Mouse (Mus musculus): Measurements from ENCODE around the gene Sptbn2. TPM values are rescaled to one million over a fixed set of nuclear protein-coding genes. Genes with fewer than 3 reads are reported as not detected.

Sptbn2 gene
- polyA plus RNA-seq, 1 experiment from 2014 or later: 21.7 TPM

DNA sequence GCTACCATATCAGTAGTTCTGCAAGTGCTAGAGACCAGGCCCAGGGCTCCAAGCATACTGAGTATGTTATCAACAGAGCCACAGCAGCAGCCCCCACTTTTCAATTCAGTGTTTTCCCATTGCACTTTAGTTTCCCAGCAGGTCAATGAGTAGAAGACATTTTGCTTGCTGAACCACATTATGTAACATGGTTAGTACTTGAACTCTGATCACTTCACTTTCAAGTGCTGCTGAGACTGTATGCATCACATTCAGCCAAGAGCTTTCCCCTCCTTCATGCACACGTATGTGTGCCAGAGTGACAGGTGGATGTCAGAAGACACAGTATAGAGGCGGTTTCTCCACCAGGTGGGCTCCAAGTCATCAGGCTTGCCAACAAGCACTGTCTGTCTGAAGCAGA, 71.9 kb downstream of the Sptbn2 start:
- H3K4me2 ChIP-seq (ENCODE audit: low read length): no peak overlapping the region
- H3K27ac ChIP-seq (ENCODE audit: low read depth, low read length): no peak overlapping the region
- peaks cover 13% of the 10 kb centered on the region for H3K4me1 ChIP-seq (ENCODE audit: control insufficient read depth, insufficient read depth, low read depth, low read length)
- 84% methylated on average over 2 of the region's 2 CpGs for WGBS
- no peaks in the 10 kb centered on the region for H3K9me3 ChIP-seq (ENCODE audit: control insufficient read depth, low read length)
- H3K27me3 ChIP-seq (replicated peaks; ENCODE audit: control insufficient read depth, insufficient read depth, low read length): no peaks in the 10 kb centered on the region
- no peak for ATAC-seq
- no peak overlapping the region for H3K4me3 ChIP-seq (ENCODE audit: low read length)
- H3K36me3 ChIP-seq (ENCODE audit: control insufficient read depth, insufficient read depth, low read length): peaks cover 29% of the 10 kb centered on the region
- no peak overlapping the region for H3K9ac ChIP-seq (ENCODE audit: low read depth, low read length)

DNA sequence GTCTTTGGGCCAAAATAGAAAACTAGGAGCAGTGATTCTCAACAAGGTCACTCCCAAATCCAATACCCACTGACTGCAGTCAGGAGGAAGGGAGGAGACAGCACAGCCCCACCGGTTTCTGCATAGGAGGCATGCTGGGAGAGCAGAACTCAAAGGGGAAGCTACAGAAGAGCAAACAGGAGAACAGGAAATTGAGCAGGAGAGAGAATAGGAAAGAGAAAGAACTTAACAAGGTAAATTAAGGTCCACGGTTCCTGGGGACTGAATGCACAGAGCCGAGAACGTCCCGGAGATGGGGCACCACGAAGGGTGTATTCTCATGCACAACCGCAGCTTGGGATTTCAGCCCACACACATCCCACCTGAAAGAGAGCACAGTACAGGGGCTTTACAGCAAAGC, 74.2 kb downstream of the Sptbn2 start:
- no peaks in the 10 kb centered on the region for H3K27me3 ChIP-seq (replicated peaks; ENCODE audit: control insufficient read depth, insufficient read depth, low read length)
- H3K4me3 ChIP-seq (ENCODE audit: low read length): no peak overlapping the region
- H3K27ac ChIP-seq (ENCODE audit: low read depth, low read length): no peak overlapping the region
- H3K9ac ChIP-seq (ENCODE audit: low read depth, low read length): no peak overlapping the region
- no peak overlapping the region for H3K4me2 ChIP-seq (ENCODE audit: low read length)
- H3K9me3 ChIP-seq (ENCODE audit: control insufficient read depth, low read length): no peaks in the 10 kb centered on the region
- peaks cover 33% of the 10 kb centered on the region for H3K36me3 ChIP-seq (ENCODE audit: control insufficient read depth, insufficient read depth, low read length)
- WGBS: 91% methylated on average over 7 of the region's 7 CpGs
- peaks cover 28% of the 10 kb centered on the region for H3K4me1 ChIP-seq (ENCODE audit: control insufficient read depth, insufficient read depth, low read depth, low read length)
- ATAC-seq: no peak

DNA sequence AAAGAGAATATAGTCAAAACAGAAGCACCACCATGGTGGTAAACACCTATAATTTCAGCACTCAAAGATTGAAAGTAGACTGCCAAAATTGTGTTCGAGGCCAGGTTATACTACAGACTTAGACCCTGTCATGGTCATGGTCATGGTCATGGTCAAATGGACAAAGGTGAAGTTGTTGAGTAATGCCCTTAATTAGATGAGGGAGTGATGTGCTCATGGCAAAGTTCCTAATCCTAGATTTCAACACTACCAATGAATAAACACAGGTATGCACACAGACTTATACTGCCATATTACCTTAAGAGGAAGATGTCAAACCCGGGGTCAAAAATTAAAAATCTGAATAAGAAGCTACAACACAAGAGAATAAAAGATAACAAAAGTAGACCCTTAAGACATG, 75.3 kb downstream of the Sptbn2 start:
- no peak overlapping the region for H3K9ac ChIP-seq (ENCODE audit: low read depth, low read length)
- 97% methylated on average over 2 of the region's 2 CpGs for WGBS
- H3K9me3 ChIP-seq (ENCODE audit: control insufficient read depth, low read length): no peaks in the 10 kb centered on the region
- no peak overlapping the region for H3K4me2 ChIP-seq (ENCODE audit: low read length)
- H3K27ac ChIP-seq (ENCODE audit: low read depth, low read length): no peak overlapping the region
- H3K4me1 ChIP-seq (ENCODE audit: control insufficient read depth, insufficient read depth, low read depth, low read length): peaks cover 39% of the 10 kb centered on the region
- ATAC-seq: no peak
- peaks cover 33% of the 10 kb centered on the region for H3K36me3 ChIP-seq (ENCODE audit: control insufficient read depth, insufficient read depth, low read length)
- H3K4me3 ChIP-seq (ENCODE audit: low read length): no peak overlapping the region
- H3K27me3 ChIP-seq (replicated peaks; ENCODE audit: control insufficient read depth, insufficient read depth, low read length): no peaks in the 10 kb centered on the region

DNA sequence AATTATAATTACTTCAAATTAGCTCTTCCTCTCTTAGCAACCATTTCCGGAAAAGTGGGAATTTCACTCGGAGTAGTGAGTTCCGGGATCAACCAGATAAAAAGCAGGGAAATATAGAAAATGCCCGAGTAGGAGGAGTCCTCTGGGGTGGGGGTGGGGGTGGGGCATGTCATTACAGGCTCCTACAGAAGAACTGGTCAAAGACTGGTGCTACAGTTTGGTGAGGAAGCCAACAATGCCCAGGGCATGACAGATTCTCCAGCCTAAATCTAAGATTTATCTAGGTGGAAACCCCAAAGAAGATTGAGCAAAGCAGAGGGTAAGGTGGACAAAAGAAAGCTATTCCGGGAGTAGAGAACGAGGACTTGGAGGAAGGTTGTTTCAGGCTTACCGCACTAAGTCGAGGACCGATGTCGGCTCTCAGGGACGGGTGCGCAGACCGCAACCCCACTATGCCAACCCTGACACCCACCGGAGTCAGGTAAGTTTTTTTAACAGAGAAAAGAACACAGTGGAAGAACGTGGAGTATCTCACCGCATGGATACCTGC, 82.4 kb downstream of the Sptbn2 start:
- H3K4me1 ChIP-seq (ENCODE audit: control insufficient read depth, insufficient read depth, low read depth, low read length): peaks cover 40% of the 10 kb centered on the region
- no peaks in the 10 kb centered on the region for H3K9me3 ChIP-seq (ENCODE audit: control insufficient read depth, low read length)
- H3K4me2 ChIP-seq (ENCODE audit: low read length): peak overlapping the region; percentile 85
- peaks cover 7% of the 10 kb centered on the region for H3K36me3 ChIP-seq (ENCODE audit: control insufficient read depth, insufficient read depth, low read length)
- 2% methylated on average over 16 of the region's 16 CpGs for WGBS
- ATAC-seq: peak; percentile 18; the same call in 1 of the 2 replicates
- peak overlapping the region; percentile 63 for H3K27ac ChIP-seq (ENCODE audit: low read depth, low read length)
- peak overlapping the region; percentile 68 for H3K9ac ChIP-seq (ENCODE audit: low read depth, low read length)
- peak overlapping the region; percentile 53 for H3K4me3 ChIP-seq (ENCODE audit: low read length)
- H3K27me3 ChIP-seq (replicated peaks; ENCODE audit: control insufficient read depth, insufficient read depth, low read length): no peaks in the 10 kb centered on the region

DNA sequence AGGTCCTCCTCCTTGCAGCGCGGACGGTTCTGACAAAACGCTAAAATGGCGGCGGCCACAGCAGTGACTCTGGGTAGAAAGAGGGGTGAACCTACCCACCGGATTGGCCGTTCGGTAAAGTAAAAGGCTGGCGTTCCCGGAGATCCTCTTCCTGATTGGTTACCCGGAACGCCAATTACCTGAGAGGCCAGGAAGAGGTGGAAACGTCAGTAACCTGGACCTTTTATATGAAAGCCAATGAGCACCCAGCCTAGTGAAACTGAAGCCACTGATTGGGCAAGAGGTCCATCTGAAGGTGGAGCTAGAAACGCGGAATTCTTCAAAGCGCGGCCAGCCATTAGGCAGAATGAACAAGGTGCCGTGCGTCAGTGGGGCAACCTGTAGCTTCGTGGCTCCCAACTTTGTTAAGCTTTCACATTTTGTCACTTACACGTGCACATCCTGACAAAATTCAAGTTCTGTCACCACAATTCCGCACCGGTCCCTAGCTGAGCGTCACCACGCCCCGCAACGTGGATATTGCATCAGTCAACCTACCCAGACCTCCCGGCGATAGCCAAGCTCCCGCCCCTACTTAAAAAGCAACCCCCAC, 83.0 kb downstream of the Sptbn2 start, which contains the start of gene Rbm4:
TSS of gene Rbm4 (minus strand) at position 71 of the 592 bp plus-strand sequence.
- peak within 1 kb of the TSS; percentile 63 for H3K27ac ChIP-seq (ENCODE audit: low read depth, low read length)
- WGBS: under 1% methylated on average over 31 of the region's 31 CpGs
- peak; percentile 99 for ATAC-seq
- peak within 1 kb of the TSS; percentile 68 for H3K9ac ChIP-seq (ENCODE audit: low read depth, low read length)
- peak within 1 kb of the TSS; percentile 53 for H3K4me3 ChIP-seq (ENCODE audit: low read length)
- H3K9me3 ChIP-seq (ENCODE audit: control insufficient read depth, low read length): no peaks in the 10 kb centered on the region
- peak within 1 kb of the TSS; percentile 85 for H3K4me2 ChIP-seq (ENCODE audit: low read length)
- peaks cover 9% of the 10 kb centered on the region for H3K36me3 ChIP-seq (ENCODE audit: control insufficient read depth, insufficient read depth, low read length)
- H3K27me3 ChIP-seq (replicated peaks; ENCODE audit: control insufficient read depth, insufficient read depth, low read length): no peaks in the 10 kb centered on the region
- H3K4me1 ChIP-seq (ENCODE audit: control insufficient read depth, insufficient read depth, low read depth, low read length): peaks cover 36% of the 10 kb centered on the region

DNA sequence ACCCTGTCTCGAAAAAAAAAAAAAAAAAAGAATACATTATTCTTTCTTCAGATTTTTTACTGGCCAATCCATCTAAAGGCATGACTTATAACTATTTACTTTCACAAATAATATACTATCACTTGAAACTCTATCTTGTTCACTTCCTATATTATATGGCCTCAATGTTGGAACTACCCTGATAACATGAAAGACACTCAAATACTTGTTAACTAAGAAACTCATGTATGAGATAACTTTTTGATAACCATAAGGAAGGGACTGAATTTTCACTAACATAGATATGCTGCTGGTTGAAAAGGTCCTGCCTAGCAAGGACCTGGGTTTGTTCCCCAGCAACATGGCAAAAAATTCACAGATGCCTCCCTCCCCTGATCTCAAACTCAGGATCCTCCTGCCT, 85.0 kb downstream of the Sptbn2 start:
- H3K27ac ChIP-seq (ENCODE audit: low read depth, low read length): no peak overlapping the region
- ATAC-seq: no peak
- no peaks in the 10 kb centered on the region for H3K9me3 ChIP-seq (ENCODE audit: control insufficient read depth, low read length)
- H3K4me1 ChIP-seq (ENCODE audit: control insufficient read depth, insufficient read depth, low read depth, low read length): peaks cover 19% of the 10 kb centered on the region
- H3K9ac ChIP-seq (ENCODE audit: low read depth, low read length): no peak overlapping the region
- H3K4me3 ChIP-seq (ENCODE audit: low read length): no peak overlapping the region
- H3K27me3 ChIP-seq (replicated peaks; ENCODE audit: control insufficient read depth, insufficient read depth, low read length): no peaks in the 10 kb centered on the region
- no peak overlapping the region for H3K4me2 ChIP-seq (ENCODE audit: low read length)
- WGBS: 87% methylated on average over 1 of the region's 1 CpGs
- peaks cover 20% of the 10 kb centered on the region for H3K36me3 ChIP-seq (ENCODE audit: control insufficient read depth, insufficient read depth, low read length)

DNA sequence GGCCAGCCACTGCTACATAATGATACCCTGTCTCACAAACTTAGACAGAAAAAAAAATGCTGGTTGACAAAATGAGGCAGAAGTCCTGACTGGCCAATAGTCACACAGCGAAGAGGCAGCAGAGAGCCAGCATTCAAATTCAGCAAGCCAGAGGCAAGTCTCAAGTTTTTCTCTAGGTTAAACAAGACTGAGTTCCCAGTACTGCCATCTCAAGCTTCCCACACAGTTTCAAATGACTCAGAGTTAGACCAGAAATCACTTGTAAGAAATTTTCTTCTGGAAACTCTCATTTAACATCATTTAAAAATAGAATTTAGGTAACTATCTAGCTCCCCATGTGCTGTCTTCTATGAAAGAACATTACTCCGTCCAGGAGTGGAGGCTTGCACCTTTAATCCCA, 86.9 kb downstream of the Sptbn2 start:
- H3K36me3 ChIP-seq (ENCODE audit: control insufficient read depth, insufficient read depth, low read length): peaks cover 24% of the 10 kb centered on the region
- no peak overlapping the region for H3K4me2 ChIP-seq (ENCODE audit: low read length)
- H3K9me3 ChIP-seq (ENCODE audit: control insufficient read depth, low read length): no peaks in the 10 kb centered on the region
- ATAC-seq: no peak
- no peak overlapping the region for H3K9ac ChIP-seq (ENCODE audit: low read depth, low read length)
- no peak overlapping the region for H3K27ac ChIP-seq (ENCODE audit: low read depth, low read length)
- peaks cover 5% of the 10 kb centered on the region for H3K4me1 ChIP-seq (ENCODE audit: control insufficient read depth, insufficient read depth, low read depth, low read length)
- no peaks in the 10 kb centered on the region for H3K27me3 ChIP-seq (replicated peaks; ENCODE audit: control insufficient read depth, insufficient read depth, low read length)
- no peak overlapping the region for H3K4me3 ChIP-seq (ENCODE audit: low read length)
- 92% methylated on average over 2 of the region's 2 CpGs for WGBS

DNA sequence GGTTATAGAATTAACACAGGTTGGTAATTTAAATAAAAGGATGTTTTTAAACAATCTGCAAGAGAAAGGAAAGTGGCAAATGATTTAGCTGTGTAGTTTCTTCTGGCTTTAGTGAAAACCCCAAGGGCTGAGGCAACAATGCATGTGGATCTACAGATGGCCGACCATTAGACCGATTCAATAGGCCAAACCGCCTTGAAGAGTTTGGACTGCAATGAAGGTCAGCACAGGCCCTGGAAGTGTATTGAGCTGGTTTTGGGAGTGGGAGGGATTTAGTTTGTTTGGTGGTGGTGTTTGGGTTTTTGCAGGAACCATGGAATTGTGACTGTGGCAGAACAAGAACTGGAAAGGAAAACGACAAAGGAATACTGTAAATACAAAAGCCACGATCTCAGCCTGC, 88.1 kb downstream of the Sptbn2 start:
- H3K27me3 ChIP-seq (replicated peaks; ENCODE audit: control insufficient read depth, insufficient read depth, low read length): no peaks in the 10 kb centered on the region
- no peak overlapping the region for H3K4me3 ChIP-seq (ENCODE audit: low read length)
- no peaks in the 10 kb centered on the region for H3K9me3 ChIP-seq (ENCODE audit: control insufficient read depth, low read length)
- peaks cover 31% of the 10 kb centered on the region for H3K36me3 ChIP-seq (ENCODE audit: control insufficient read depth, insufficient read depth, low read length)
- H3K4me2 ChIP-seq (ENCODE audit: low read length): no peak overlapping the region
- WGBS: 91% methylated on average over 5 of the region's 5 CpGs
- ATAC-seq: no peak
- no peak overlapping the region for H3K27ac ChIP-seq (ENCODE audit: low read depth, low read length)
- no peak overlapping the region for H3K9ac ChIP-seq (ENCODE audit: low read depth, low read length)
- peaks cover 3% of the 10 kb centered on the region; the same call in 1 of the 2 replicates for H3K4me1 ChIP-seq (ENCODE audit: control insufficient read depth, insufficient read depth, low read depth, low read length)
